Mouse (Mus musculus) embryonic facial prominence, embryonic 15.5 days (tissue): ENCODE results near the gene Tvp23b. TPM values are rescaled to one million over a fixed set of nuclear protein-coding genes. Genes with fewer than 3 reads are reported as not detected.

Experiments used
- ATAC-seq: fragments of 200-750 bp; cut with Nextera tagmentation; 2 replicates; pipeline ENCODE4 v1.8.0; 2017; ENCODE audit warnings: low read depth, moderate TSS enrichment; ENCODE audit not compliant: insufficient number of reproducible peaks, low FRiP score, low TSS enrichment
- H3K27ac ChIP-seq: fragments of 300-500 bp; sonication (generic); replicated peaks from 2 replicates; pipeline ENCODE4 v1.5.1; 2015; ENCODE audit warnings: mild to moderate bottlenecking, inconsistent platforms
- H3K27me3 ChIP-seq: fragments of 300-500 bp; sonication (generic); 2 replicates; pipeline ENCODE4 v1.6.1; 2015; ENCODE audit warnings: inconsistent platforms
- H3K36me3 ChIP-seq: fragments of 300-500 bp; sonication (generic); 2 replicates; pipeline ENCODE4 v1.6.1; 2015; ENCODE audit warnings: mild to moderate bottlenecking, inconsistent platforms
- H3K4me1 ChIP-seq: fragments of 300-500 bp; sonication (generic); 2 replicates; pipeline ENCODE4 v1.6.1; 2015; ENCODE audit warnings: inconsistent platforms
- H3K4me2 ChIP-seq: fragments of 300-500 bp; sonication (generic); replicated peaks from 2 replicates; pipeline ENCODE4 v1.6.1; 2015; ENCODE audit warnings: mild to moderate bottlenecking, inconsistent platforms
- H3K4me3 ChIP-seq: fragments of 300-500 bp; sonication (generic); replicated peaks from 2 replicates; pipeline ENCODE4 v1.5.1; 2015; ENCODE audit warnings: mild to moderate bottlenecking, inconsistent platforms
- H3K9ac ChIP-seq: fragments of 300-500 bp; sonication (generic); 2 replicates; pipeline ENCODE4 v1.6.1; 2015; ENCODE audit warnings: inconsistent platforms
- H3K9me3 ChIP-seq: fragments of 300-500 bp; sonication (generic); replicated peaks from 2 replicates; pipeline ENCODE4 v1.6.1; 2016; ENCODE audit warnings: inconsistent platforms
- WGBS: fragments of 180-500 bp; shearing (Covaris S2); methylation state at CpG from one replicate; pipeline ENCODE4 v1.1.7; 2015; 5-methylcytosine and 5-hydroxymethylcytosine counted together
- polyA plus RNA-seq: library from polyadenylated mRNA; unstranded; fragments of >200 nt; fragmentation: Nextera tagmentation; extraction: Ambion mirVana; gene quantifications from 2 replicates; pipeline ENCODE4 v1.2.1, GENCODE M21; 2015

Gene Tvp23b
- polyA plus RNA-seq, 1 experiment from 2014 or later: 79.9 TPM

DNA sequence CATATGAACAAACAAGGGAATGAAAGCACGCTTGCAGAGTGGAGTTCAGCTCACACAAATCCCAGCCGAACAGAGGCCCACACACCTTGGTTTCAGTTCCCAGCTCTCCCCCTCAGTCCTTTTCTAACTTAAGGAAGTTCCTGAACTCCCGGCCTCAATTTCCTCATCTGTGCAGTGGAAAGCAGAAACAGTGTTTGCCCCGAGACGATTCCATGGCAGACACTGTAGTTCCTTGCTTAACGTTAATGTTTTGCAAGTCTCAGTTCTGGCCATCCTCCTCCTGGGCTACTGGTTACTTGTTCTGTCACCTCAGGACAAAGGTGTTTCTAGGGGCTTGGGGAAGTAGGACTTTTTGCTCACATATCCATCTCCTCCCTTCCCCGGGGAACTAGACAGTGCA lies 12.6 kb upstream of the Tvp23b start:
- 75% methylated on average over 7 of the region's 7 CpGs for WGBS
- Histone ChIP-seq H3K4me1 (0 out of 2 replicates have a peak, but pooled peaks cover 3% of the 10 kb centered on the region), H3K27ac (no peak overlapping the region), H3K36me3 (no peaks in the 10 kb centered on the region), H3K4me3 (no peak overlapping the region), H3K27me3 (no peaks in the 10 kb centered on the region), H3K9me3 (no peaks in the 10 kb centered on the region), H3K9ac (no peak overlapping the region), H3K4me2 (no peak overlapping the region)
- ATAC-seq: no peak

DNA sequence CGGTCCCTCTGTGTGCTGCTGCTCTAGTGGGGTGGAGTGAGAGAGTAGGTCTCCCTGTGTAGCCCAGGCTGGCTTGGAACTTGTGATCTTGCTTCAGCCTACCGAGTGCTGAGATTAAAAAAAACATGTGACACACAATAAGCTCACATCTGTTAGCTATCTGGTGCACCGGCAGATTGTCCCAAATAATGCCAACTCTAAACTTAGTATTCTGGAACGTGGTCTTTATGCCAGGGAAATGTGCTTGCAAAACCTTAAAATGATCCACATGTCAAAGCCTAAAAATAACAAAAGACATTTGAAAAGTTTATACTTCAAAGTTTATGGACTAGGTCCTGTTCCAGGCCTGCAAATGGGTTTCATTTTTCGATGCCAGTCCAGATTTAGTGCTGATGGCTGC lies 10.1 kb upstream of the Tvp23b start:
- WGBS: 42% methylated on average over 5 of the region's 5 CpGs
- Histone ChIP-seq H3K27me3 (no peaks in the 10 kb centered on the region), H3K36me3 (no peaks in the 10 kb centered on the region), H3K4me1 (0 out of 2 replicates have a peak, but pooled peaks cover 3% of the 10 kb centered on the region), H3K9me3 (no peaks in the 10 kb centered on the region), H3K9ac (no peak overlapping the region), H3K27ac (0 out of 2 replicates have a peak overlapping the region, but pooled peaks have one; percentile 35), H3K4me2 (no peak overlapping the region), H3K4me3 (no peak overlapping the region)
- ATAC-seq: no peak; the same call in 1 of the 2 replicates

DNA sequence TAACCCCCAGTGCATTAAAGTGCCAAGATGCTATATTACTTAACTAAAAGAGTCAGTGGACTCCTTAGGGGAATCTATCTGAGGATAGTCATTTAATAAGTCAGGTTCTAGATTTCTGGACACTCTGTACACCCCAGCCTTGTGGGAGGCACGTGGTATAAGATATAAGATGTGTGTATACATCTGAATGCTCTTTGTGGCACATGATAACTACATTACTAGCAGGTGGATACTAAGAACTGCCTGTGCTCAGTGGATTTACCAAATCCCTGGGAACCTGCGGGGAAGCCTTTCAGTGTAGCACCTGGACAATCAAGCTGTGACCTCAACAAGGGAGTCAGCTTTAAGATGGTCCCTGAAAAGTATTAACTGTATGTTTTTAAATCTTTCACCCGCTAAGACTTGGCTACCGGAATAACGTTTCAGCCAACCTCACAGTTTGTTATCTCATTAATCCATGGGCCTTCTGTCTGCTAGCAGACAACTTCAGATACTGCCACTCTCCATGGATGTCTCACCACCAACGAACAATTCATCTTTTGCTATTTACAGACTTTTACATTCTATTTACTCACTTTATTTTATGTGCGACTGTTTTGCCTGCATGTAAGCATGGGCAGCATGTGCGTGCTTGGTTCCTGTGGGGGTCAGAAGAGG lies 9.4 kb upstream of the Tvp23b start:
- H3K9me3 ChIP-seq: no peaks in the 10 kb centered on the region
- ATAC-seq: no peak
- WGBS: 77% methylated on average over 8 of the region's 8 CpGs

DNA sequence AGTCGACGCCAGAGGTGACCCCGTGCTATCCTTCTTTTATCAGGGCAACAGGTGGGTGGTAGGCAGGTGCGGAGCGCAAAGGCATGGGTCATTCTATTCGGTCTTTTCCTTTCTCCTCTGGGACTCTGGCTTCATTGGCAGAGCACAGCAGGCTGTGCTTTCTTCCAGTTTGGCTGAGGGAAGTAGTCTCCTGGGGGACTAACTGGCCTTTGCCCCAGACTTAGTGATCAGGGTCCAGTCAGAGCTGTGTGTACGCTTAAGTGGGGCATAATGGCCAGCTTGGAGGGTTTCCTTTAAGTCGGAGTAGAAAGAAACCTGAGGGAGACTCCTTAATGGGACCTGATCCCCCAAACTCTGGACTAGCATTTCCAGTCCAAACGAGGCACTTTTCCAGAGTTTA lies 5.8 kb upstream of the Tvp23b start:
- Histone ChIP-seq H3K36me3 (no peaks in the 10 kb centered on the region), H3K27me3 (no peaks in the 10 kb centered on the region), H3K9me3 (no peaks in the 10 kb centered on the region), H3K27ac (no peak overlapping the region), H3K4me1 (0 out of 2 replicates have a peak, but pooled peaks cover 3% of the 10 kb centered on the region), H3K4me3 (no peak overlapping the region), H3K4me2 (no peak overlapping the region), H3K9ac (no peak overlapping the region)
- no peak for ATAC-seq
- WGBS: 74% methylated on average over 9 of the region's 9 CpGs

More for the DNA sequence above, 9.4 kb upstream of the Tvp23b start:
- no peak overlapping the region for H3K4me2 ChIP-seq
- 0 out of 2 replicates have a peak, but pooled peaks cover 3% of the 10 kb centered on the region for H3K4me1 ChIP-seq
- no peaks in the 10 kb centered on the region for H3K36me3 ChIP-seq
- H3K27ac ChIP-seq: no peak overlapping the region
- H3K4me3 ChIP-seq: no peak overlapping the region
- no peaks in the 10 kb centered on the region for H3K27me3 ChIP-seq
- no peak overlapping the region for H3K9ac ChIP-seq

DNA sequence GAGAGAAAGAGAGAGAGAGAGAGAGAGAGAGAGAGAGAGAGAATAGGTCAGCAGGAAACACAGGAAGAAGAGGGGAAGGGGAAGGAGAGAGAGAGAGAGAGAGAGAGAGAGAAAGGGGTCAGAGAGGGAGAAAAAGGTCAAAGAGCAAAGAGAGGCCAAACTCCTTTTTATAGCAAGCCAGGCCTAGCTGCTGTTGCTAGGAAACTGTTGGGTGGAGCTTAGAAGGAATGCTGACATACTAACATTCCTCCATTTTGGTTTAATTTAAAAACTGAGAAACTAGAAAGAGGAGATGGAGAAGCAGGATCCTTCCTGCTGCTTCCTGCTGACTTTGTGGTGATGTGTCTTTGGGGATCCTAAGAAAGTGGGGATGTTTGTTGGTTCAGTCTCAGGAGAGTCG lies 3.6 kb upstream of the Tvp23b start:
- Histone ChIP-seq H3K4me2 (no peak overlapping the region), H3K27me3 (no peaks in the 10 kb centered on the region), H3K9ac (no peak overlapping the region), H3K27ac (no peak overlapping the region), H3K36me3 (no peaks in the 10 kb centered on the region), H3K9me3 (no peaks in the 10 kb centered on the region), H3K4me1 (no peaks in the 10 kb centered on the region), H3K4me3 (no peak overlapping the region)
- WGBS: 73% methylated on average over 1 of the region's 1 CpGs
- ATAC-seq: no peak

DNA sequence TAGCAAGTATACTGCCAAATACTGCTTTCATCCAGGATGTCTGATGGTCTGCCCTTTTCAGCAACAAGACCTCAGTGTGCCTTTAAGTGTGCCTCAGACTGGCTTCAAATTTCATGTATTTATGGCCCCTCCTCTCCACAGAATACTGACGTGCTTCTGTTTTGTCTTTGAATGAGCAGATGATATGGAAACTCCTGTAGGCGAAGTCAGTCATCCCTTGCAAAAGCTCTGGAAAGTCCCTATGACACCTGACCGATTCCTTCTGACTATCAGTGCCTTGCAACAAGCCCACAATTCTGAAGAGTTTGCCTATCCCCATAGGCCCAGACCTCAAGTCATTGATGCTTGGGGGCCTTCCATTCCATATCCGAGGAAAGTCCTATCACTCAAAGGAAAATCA lies 2.8 kb upstream of the Tvp23b start:
- H3K4me3 ChIP-seq: no peak overlapping the region
- no peaks in the 10 kb centered on the region for H3K36me3 ChIP-seq
- H3K27ac ChIP-seq: no peak overlapping the region
- no peak overlapping the region for H3K4me2 ChIP-seq
- no peaks in the 10 kb centered on the region for H3K27me3 ChIP-seq
- no peak overlapping the region for H3K9ac ChIP-seq
- H3K9me3 ChIP-seq: no peaks in the 10 kb centered on the region
- ATAC-seq: no peak
- 67% methylated on average over 4 of the region's 4 CpGs for WGBS
- H3K4me1 ChIP-seq: no peaks in the 10 kb centered on the region

DNA sequence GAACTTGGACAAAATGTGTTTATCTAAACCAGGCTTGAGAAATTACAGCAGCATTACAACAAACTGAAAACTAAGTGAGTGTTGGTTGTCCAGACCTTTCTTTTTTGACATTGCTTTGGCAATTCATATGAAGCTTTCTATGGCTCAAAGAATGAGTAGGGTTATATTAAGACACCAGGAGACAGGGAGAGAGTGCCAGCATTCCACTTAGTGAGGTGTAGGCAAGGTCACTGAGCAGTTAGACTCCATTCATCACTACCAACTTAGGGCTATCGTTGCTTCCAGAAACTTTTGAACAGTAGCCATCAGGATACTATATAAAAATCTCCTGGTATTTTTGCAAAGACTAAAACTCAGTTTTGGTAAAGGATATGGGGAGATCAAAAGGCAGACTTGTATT lies 1.9 kb upstream of the Tvp23b start:
- WGBS: 78% methylated on average over 1 of the region's 1 CpGs
- H3K36me3 ChIP-seq: peaks cover 2% of the 10 kb centered on the region; the same call in 1 of the 2 replicates
- H3K4me3 ChIP-seq: no peak overlapping the region
- ATAC-seq: no peak
- no peak overlapping the region for H3K9ac ChIP-seq
- no peaks in the 10 kb centered on the region for H3K4me1 ChIP-seq
- no peak overlapping the region for H3K4me2 ChIP-seq
- no peak overlapping the region for H3K27ac ChIP-seq
- no peaks in the 10 kb centered on the region for H3K9me3 ChIP-seq
- no peaks in the 10 kb centered on the region for H3K27me3 ChIP-seq

DNA sequence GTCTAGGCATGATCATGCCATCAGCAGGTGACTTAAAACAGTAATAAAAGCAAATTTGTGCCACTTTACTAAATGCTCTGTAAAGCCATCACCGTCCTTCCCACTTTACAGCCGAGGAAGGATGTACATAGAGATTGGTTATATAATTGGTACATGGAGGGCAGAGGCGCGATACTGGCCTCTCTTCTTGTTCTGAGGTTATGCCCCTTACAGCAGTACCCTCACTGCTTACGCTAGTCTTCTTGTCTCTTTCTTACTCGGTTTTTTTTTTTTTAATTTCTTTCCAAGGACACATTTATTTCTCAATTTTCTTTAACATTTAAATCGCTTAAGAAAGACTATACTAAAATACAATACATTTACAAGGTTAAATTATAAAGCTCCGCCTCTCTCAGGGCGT lies 527 bp upstream of the Tvp23b start:
- no peak for ATAC-seq
- WGBS: 24% methylated on average over 9 of the region's 9 CpGs
- H3K4me3 ChIP-seq: peak overlapping the region; percentile 85
- H3K27me3 ChIP-seq: no peaks in the 10 kb centered on the region
- peaks cover 3% of the 10 kb centered on the region; the same call in 1 of the 2 replicates for H3K36me3 ChIP-seq
- no peaks in the 10 kb centered on the region for H3K4me1 ChIP-seq
- 0 out of 2 replicates have a peak overlapping the region, but pooled peaks have one; percentile 9 for H3K9ac ChIP-seq
- H3K4me2 ChIP-seq: peak overlapping the region; percentile 69
- peak overlapping the region; percentile 73 for H3K27ac ChIP-seq
- no peaks in the 10 kb centered on the region for H3K9me3 ChIP-seq

DNA sequence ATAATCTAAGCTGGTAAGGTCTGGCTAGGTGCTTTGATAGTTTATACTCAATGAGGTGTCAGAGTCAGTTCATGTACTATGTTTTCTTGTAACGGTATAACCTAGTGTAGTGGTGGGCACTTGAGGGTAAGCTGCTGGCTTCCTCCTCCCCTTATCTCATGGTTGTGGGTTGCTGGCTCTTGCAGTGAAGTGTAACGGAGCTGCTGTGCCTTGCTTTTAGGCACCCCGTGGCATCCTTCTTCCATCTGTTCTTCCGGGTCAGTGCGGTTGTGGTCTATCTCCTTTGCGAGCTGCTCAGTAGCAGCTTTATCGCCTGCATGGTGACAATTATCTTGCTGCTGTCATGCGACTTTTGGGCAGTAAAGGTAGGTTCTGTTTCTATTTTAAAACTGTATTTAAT lies 4.2 kb downstream of the Tvp23b start:
- ATAC-seq: no peak
- H3K4me2 ChIP-seq: no peak overlapping the region
- no peak overlapping the region for H3K4me3 ChIP-seq
- 93% methylated on average over 8 of the region's 8 CpGs for WGBS
- peaks cover 41% of the 10 kb centered on the region for H3K36me3 ChIP-seq
- H3K27me3 ChIP-seq: no peaks in the 10 kb centered on the region
- H3K4me1 ChIP-seq: no peaks in the 10 kb centered on the region
- no peaks in the 10 kb centered on the region for H3K9me3 ChIP-seq
- H3K27ac ChIP-seq: no peak overlapping the region
- no peak overlapping the region for H3K9ac ChIP-seq

DNA sequence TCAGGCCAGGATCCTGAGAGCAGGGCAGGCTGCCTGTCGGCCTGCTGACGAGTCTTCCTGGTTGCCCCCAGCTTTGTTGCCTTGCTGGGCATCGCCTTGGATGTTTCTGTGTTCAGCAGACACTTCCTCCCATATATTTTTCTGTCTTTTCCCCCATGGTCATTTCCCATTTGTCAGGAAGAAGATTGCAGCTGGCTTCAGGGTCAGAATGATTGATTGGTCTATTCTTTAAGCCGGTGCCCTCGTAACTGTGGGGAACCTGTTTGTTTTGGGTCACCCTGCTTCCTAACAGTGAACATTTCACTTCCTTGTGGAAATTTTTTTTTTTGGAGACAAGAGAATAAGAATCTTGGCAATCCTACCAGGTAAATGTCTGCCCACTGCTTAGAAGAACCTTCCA lies 6.1 kb downstream of the Tvp23b start:
- Histone ChIP-seq H3K27me3 (no peaks in the 10 kb centered on the region), H3K27ac (no peak overlapping the region), H3K36me3 (peaks cover 48% of the 10 kb centered on the region), H3K4me1 (no peaks in the 10 kb centered on the region), H3K4me3 (no peak overlapping the region), H3K4me2 (no peak overlapping the region), H3K9me3 (no peaks in the 10 kb centered on the region), H3K9ac (no peak overlapping the region)
- ATAC-seq: no peak
- 88% methylated on average over 5 of the region's 5 CpGs for WGBS

DNA sequence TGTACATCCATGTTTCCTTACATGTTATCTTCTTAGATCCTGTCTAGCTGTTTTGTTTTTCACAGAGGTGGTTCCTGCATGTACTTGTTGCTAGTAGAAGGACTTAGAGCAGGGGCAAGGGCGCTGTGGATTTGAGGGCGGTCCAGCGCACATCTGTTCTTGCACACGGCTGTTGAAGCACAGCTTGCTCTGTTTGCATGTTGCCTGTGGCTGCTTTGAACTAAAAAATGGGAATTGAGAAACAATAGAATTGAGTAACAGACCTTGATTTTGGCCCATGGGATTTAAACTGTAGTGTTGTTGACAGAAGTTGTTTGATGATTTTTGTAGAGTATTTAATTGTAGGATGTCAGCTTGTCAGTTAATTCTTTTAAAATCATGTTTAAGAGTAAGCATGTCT lies 11.5 kb downstream of the Tvp23b start:
- 51% methylated on average over 4 of the region's 4 CpGs for WGBS
- H3K27ac ChIP-seq: no peak overlapping the region
- H3K9me3 ChIP-seq: no peaks in the 10 kb centered on the region
- no peak overlapping the region for H3K9ac ChIP-seq
- ATAC-seq: no peak
- H3K4me3 ChIP-seq: no peak overlapping the region
- H3K4me1 ChIP-seq: 0 out of 2 replicates have a peak, but pooled peaks cover 6% of the 10 kb centered on the region
- H3K27me3 ChIP-seq: no peaks in the 10 kb centered on the region
- H3K4me2 ChIP-seq: no peak overlapping the region
- peaks cover 49% of the 10 kb centered on the region for H3K36me3 ChIP-seq

DNA sequence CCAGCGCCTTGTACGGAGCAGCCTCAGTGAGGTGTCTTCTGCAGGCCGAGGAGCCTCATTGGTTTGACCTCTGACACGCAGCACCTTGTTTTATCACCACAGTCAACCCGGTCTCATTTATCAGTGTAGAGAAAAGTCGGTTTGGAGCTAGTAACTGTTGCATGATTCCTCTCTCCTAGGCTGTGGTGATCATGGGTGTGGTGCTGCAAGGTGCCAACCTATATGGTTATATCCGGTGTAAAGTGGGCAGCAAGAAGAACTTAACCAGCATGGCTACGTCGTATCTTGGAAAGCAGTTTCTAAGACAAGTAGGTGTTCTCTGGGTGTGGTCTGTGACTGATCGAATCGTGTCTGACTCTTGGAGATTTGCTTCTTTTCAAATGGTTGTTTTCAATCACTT lies 12.5 kb downstream of the Tvp23b start:
- ATAC-seq: no peak
- no peak overlapping the region for H3K27ac ChIP-seq
- 0 out of 2 replicates have a peak, but pooled peaks cover 6% of the 10 kb centered on the region for H3K4me1 ChIP-seq
- H3K9me3 ChIP-seq: no peaks in the 10 kb centered on the region
- H3K4me2 ChIP-seq: no peak overlapping the region
- WGBS: 88% methylated on average over 11 of the region's 11 CpGs
- H3K4me3 ChIP-seq: no peak overlapping the region
- H3K9ac ChIP-seq: no peak overlapping the region
- H3K36me3 ChIP-seq: peaks cover 50% of the 10 kb centered on the region
- H3K27me3 ChIP-seq: no peaks in the 10 kb centered on the region
